Mouse (Mus musculus) embryonic fibroblast, embryonic 13.5 days (primary cell): ENCODE results near the gene Taf8.

Experiments
- CTCF ChIP-seq: IDR thresholded peaks from 2 replicates; pipeline ENCODE4 v1.5.1; 2011; ENCODE audit warnings: mild to moderate bottlenecking, control low read depth, low read length, moderate library complexity, borderline replicate concordance; ENCODE audit not compliant: insufficient read depth
- POLR2A ChIP-seq: IDR thresholded peaks from 2 replicates; pipeline ENCODE4 v1.6.1; 2011; ENCODE audit warnings: low read depth, mild to moderate bottlenecking, control low read depth, low read length, moderate library complexity

DNA sequence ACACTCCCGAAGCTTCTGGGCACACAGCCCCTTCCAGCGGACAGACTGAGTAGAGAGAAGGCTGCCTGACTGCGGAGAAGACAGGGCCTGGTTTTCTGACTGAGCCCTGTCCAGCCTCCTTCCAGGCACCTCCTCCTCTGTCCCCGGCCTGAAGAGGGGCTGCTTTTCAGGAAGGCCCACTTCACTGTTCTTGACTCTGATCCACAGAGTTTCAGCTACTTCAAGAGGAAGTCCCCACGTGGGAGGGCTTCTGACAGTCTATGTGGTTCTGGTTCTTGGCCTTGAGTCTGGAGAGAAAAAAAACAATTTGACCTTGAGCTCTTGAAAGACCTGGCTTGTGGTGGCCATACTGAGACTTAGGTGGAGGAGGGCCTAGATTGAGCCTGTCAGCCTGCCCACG is 58.0 kb downstream of the Taf8 start:
- no peak for TF ChIP-seq CTCF
- no peak for TF ChIP-seq POLR2A
